Mouse (Mus musculus) MEL (cell line): ENCODE results near the gene Rnase10. TPM values are rescaled to one million over a fixed set of nuclear protein-coding genes. Genes with fewer than 3 reads are reported as not detected.
"Not testable (repeated sequence)": the region's sequence is repeated elsewhere in the genome, so short reads cannot be mapped to it uniquely, and the experiment has no call there.

Source experiments
- DNase-seq: peaks from one replicate; pipeline ENCODE4 v3.0.0; 2011; ENCODE audit warnings: low read depth, low spot score
- H3K27ac ChIP-seq: 2 replicates; pipeline ENCODE4 v1.5.1; 2012; ENCODE audit warnings: low read depth, mild to moderate bottlenecking, control low read depth, low read length, moderate library complexity; ENCODE audit not compliant: control insufficient read depth
- H3K27me3 ChIP-seq, 2 experiments: fragments of 150-350 bp in 1 of 2; sonication (generic) in 1 of 2; 2 replicates each; pipeline ENCODE4 v1.6.1; 2012; ENCODE audit warnings: low read length in 2 of 2, mild to moderate bottlenecking in 2 of 2, improper control_type of control experiment in 1 of 2, moderate library complexity in 1 of 2; ENCODE audit not compliant: insufficient read depth in 2 of 2, control insufficient read depth in 1 of 2
- H3K36me3 ChIP-seq, 2 experiments: 2 replicates each; pipeline ENCODE4 v1.6.1; 2012 to 2014; ENCODE audit warnings: low read length in 2 of 2, improper control_type of control experiment in 1 of 2, inconsistent platforms in 1 of 2, mild to moderate bottlenecking in 1 of 2; ENCODE audit not compliant: insufficient read depth in 2 of 2, control insufficient read depth in 1 of 2
- H3K4me1 ChIP-seq, 2 experiments: fragments of 150-350 bp in 1 of 2; sonication (generic) in 1 of 2; 2 replicates each; pipeline ENCODE4 v1.6.1; 2012; ENCODE audit warnings: low read length in 2 of 2, improper control_type of control experiment in 1 of 2, mild to moderate bottlenecking in 1 of 2; ENCODE audit not compliant: insufficient read depth in 2 of 2, control insufficient read depth in 1 of 2
- H3K4me3 ChIP-seq, 2 experiments: fragments of 150-350 bp in 1 of 2; sonication (generic) in 1 of 2; 2 replicates each; pipeline ENCODE4 v1.5.1; 2012; ENCODE audit warnings: low read depth in 2 of 2, low read length in 2 of 2, mild to moderate bottlenecking in 2 of 2, moderate library complexity in 2 of 2, control low read depth in 1 of 2, improper control_type of control experiment in 1 of 2; ENCODE audit not compliant: control insufficient read depth in 1 of 2, insufficient read depth in 1 of 2
- H3K79me2 ChIP-seq: 2 replicates; pipeline ENCODE4 v1.6.1; 2012; ENCODE audit warnings: mild to moderate bottlenecking, low read length, moderate library complexity; ENCODE audit not compliant: control insufficient read depth, poor library complexity, insufficient read depth
- H3K9ac ChIP-seq: 2 replicates; pipeline ENCODE4 v1.6.1; 2012; ENCODE audit warnings: low read depth, mild to moderate bottlenecking, control low read depth, low read length, moderate library complexity; ENCODE audit not compliant: control insufficient read depth, poor library complexity, severe bottlenecking
- H3K9me3 ChIP-seq: fragments of 150-350 bp; sonication (generic); replicated peaks from 2 replicates; pipeline ENCODE4 v1.6.1; 2012; ENCODE audit warnings: mild to moderate bottlenecking, low read length, improper control_type of control experiment, moderate library complexity; ENCODE audit not compliant: insufficient read depth
- CHD1 ChIP-seq: IDR thresholded peaks from 2 replicates; pipeline ENCODE4 v1.6.1; 2012; ENCODE audit warnings: low read depth, mild to moderate bottlenecking, inconsistent platforms, low read length, improper control_type of control experiment
- E2F4 ChIP-seq: IDR thresholded peaks from 2 replicates; pipeline ENCODE4 v1.6.1; 2011; ENCODE audit warnings: low read depth, low read length, improper control_type of control experiment, borderline replicate concordance
- ETS1 ChIP-seq: IDR thresholded peaks from 2 replicates; pipeline ENCODE4 v1.6.1; 2012; ENCODE audit warnings: low read depth, mild to moderate bottlenecking, inconsistent platforms, low read length, improper control_type of control experiment, moderate library complexity
- GABPA ChIP-seq: IDR thresholded peaks from 2 replicates; pipeline ENCODE4 v1.6.1; 2012; ENCODE audit warnings: low read depth, mild to moderate bottlenecking, inconsistent platforms, low read length, improper control_type of control experiment, moderate library complexity
- GATA1 ChIP-seq: IDR thresholded peaks from 2 replicates; pipeline ENCODE4 v1.6.1; 2011; ENCODE audit warnings: low read depth, low read length, improper control_type of control experiment
- JUND ChIP-seq: IDR thresholded peaks from 2 replicates; pipeline ENCODE4 v1.6.1; 2011; ENCODE audit warnings: low read depth, mild to moderate bottlenecking, improper control_type of control experiment, low read length
- MAFK ChIP-seq: IDR thresholded peaks from 2 replicates; pipeline ENCODE4 v1.6.1; 2011; ENCODE audit warnings: low read depth, mild to moderate bottlenecking, low read length, improper control_type of control experiment, borderline replicate concordance
- MAX ChIP-seq: IDR thresholded peaks from 2 replicates; pipeline ENCODE4 v1.6.1; 2011; ENCODE audit warnings: low read length, improper control_type of control experiment
- MEF2A ChIP-seq: IDR thresholded peaks from 2 replicates; pipeline ENCODE4 v1.6.1; 2014; ENCODE audit warnings: low read depth, mild to moderate bottlenecking, inconsistent platforms, low read length, improper control_type of control experiment; ENCODE audit not compliant: poor library complexity, insufficient replicate concordance, severe bottlenecking; ENCODE audit errors: extremely low read depth
- MYB ChIP-seq: IDR thresholded peaks from 2 replicates; pipeline ENCODE4 v1.6.1; 2011; ENCODE audit warnings: mild to moderate bottlenecking, low read depth, low read length, improper control_type of control experiment
- MYC ChIP-seq: IDR thresholded peaks from 2 replicates; pipeline ENCODE4 v1.6.1; 2011; ENCODE audit warnings: low read depth, mild to moderate bottlenecking, low read length, improper control_type of control experiment, moderate library complexity
- NELFE ChIP-seq: IDR thresholded peaks from 2 replicates; pipeline ENCODE4 v1.6.1; 2011; ENCODE audit warnings: low read depth, low read length, improper control_type of control experiment
- POLR2AphosphoS2 ChIP-seq: IDR thresholded peaks from 2 replicates; pipeline ENCODE4 v1.6.1; 2011; ENCODE audit warnings: low read length, improper control_type of control experiment
- RCOR1 ChIP-seq: IDR thresholded peaks from 2 replicates; pipeline ENCODE4 v1.6.1; 2012; ENCODE audit warnings: low read depth, mild to moderate bottlenecking, inconsistent platforms, low read length, improper control_type of control experiment
- TBP ChIP-seq: IDR thresholded peaks from 2 replicates; pipeline ENCODE4 v1.8.0; 2011; ENCODE audit warnings: low read depth, low read length, improper control_type of control experiment
- USF1 ChIP-seq: IDR thresholded peaks from 2 replicates; pipeline ENCODE4 v1.6.1; 2014; ENCODE audit warnings: low read depth, mild to moderate bottlenecking, inconsistent platforms, low read length, improper control_type of control experiment, moderate library complexity
- ZMIZ1 ChIP-seq: IDR thresholded peaks from 2 replicates; pipeline ENCODE4 v1.6.1; 2012; ENCODE audit warnings: low read depth, mild to moderate bottlenecking, inconsistent platforms, low read length, improper control_type of control experiment, moderate library complexity
- ZNF384 ChIP-seq: IDR thresholded peaks from 2 replicates; pipeline ENCODE4 v1.6.1; 2012; ENCODE audit warnings: low read depth, mild to moderate bottlenecking, inconsistent platforms, low read length, improper control_type of control experiment
- polyA plus RNA-seq, 2 experiments: library from polyadenylated mRNA; stranded (reverse) in 1 of 2; unstranded in 1 of 2; fragments of >175 nt in 1 of 2; fragments of >200 nt in 1 of 2; gene quantifications; 2 replicates each; pipeline versions ENCODE4 v1.2.1 to v1.2.4; 2012; ENCODE audit warnings: low replicate concordance in 2 of 2, low read depth in 1 of 2; ENCODE audit not compliant: insufficient read length in 2 of 2, insufficient read depth in 1 of 2, missing spikeins in 1 of 2
- total RNA-seq: library from RNA; depleted of rRNA; stranded (reverse); fragments of 300-350 nt; gene quantifications from 2 replicates; pipeline ENCODE4 v1.2.3, GENCODE M21; 2012

The Rnase10 gene
- total and polyA plus RNA-seq, 3 experiments = not detected

DNA sequence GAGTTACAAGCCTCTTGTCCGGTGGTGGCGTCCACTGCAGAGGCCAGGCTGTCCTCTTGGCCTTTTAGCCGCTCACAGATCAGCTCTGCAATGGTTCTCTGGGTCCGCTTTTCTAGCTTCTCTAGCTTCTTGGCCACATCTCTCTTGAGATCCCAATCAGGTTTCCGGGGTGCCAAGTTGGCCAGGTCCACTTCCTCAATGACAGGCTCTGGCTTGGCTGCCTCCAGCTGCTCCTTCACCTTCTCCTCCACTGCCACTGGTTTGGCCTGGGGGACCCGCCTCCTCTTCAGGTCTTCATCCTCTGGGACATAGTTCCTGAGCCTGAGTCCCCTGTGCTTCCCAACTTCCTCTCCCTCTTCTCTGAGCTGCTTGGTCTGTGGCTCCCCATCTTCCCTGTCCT is 29.1 kb upstream of the Rnase10 start:
- not testable (repeated sequence) for H3K36me3 ChIP-seq, H3K27me3 ChIP-seq, H3K9ac ChIP-seq, H3K79me2 ChIP-seq, DNase-seq, H3K9me3 ChIP-seq, H3K4me3 ChIP-seq, H3K27ac ChIP-seq
- H3K4me1 ChIP-seq = peaks cover 3 to 13% of the 10 kb centered on the region in 2 experiments; a peak in 2 of 4 replicates

DNA sequence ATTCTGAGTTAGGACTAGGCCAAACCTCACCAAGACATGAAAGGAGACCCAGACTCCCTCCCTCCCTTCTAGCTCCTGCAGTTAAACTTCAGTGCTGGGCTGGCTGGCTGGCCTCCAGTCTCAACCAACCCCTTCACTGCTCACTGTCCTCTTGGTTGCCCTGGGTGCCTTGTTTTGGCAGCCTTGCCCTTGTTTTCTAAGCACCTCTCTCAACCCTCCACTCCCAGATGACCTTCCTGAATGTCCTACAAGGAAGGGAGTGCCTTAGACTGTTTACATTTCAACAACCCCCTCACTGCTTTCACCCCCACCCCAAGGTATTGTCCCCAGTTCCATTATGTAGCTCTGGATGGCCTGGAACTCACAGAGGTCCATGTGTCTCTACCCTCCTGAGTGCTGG is 27.9 kb upstream of the Rnase10 start:
- no peaks in the 10 kb centered on the region; a peak in 2 of 4 replicates for H3K36me3 ChIP-seq
- no peak for DNase-seq
- no peaks in the 10 kb centered on the region for H3K9me3 ChIP-seq
- H3K27me3 ChIP-seq = no peaks in the 10 kb centered on the region; a peak in 1 of 4 replicates
- no peak overlapping the region for H3K27ac ChIP-seq
- H3K4me1 ChIP-seq = peaks cover 3 to 13% of the 10 kb centered on the region in 2 experiments; a peak in 2 of 4 replicates
- TF ChIP-seq JUND (no peak), GATA1 (no peak), MYC (no peak), POLR2AphosphoS2 (no peak), ZMIZ1 (no peak), ZNF384 (no peak), RCOR1 (no peak), NELFE (no peak), MEF2A (no peak), MAX (no peak), E2F4 (no peak), MYB (no peak), TBP (no peak), ETS1 (no peak), GABPA (no peak), CHD1 (no peak), USF1 (no peak), MAFK (no peak)
- no peak overlapping the region for H3K9ac ChIP-seq
- H3K4me3 ChIP-seq = no peak overlapping the region
- no peaks in the 10 kb centered on the region for H3K79me2 ChIP-seq
